Mouse (Mus musculus): ENCODE measurements around the gene Cyp2c23. TPM values are rescaled to one million over a fixed set of nuclear protein-coding genes. Genes with fewer than 3 reads are reported as not detected.

The Cyp2c23 gene
- polyA plus RNA-seq, 1 experiment = 48.7 TPM

- DNase-seq = no peak
- H3K4me1 ChIP-seq (ENCODE audit: control insufficient read depth, insufficient read depth, low read length) = no peaks in the 10 kb centered on the region; the same call in 1 of the 2 replicates
- peak; percentile 46 for TF ChIP-seq CTCF (conservative IDR thresholded peaks at IDR 0.05; ENCODE audit: insufficient read depth, insufficient read length, low read depth, low read length)
- TF ChIP-seq POLR2A (IDR thresholded peaks at IDR 0.05; ENCODE audit: low read depth, low read length) = no peak
- H3K36me3 ChIP-seq (ENCODE audit: control insufficient read depth, insufficient read depth, low read length) = no peaks in the 10 kb centered on the region
- no peak overlapping the region for H3K27ac ChIP-seq (ENCODE audit: insufficient read depth, low read depth, low read length)
- 91% methylated on average over 2 of the region's 2 CpGs for WGBS
- no peak overlapping the region for H3K4me3 ChIP-seq (ENCODE audit: insufficient read depth, low read depth, low read length)
- no peaks in the 10 kb centered on the region for H3K27me3 ChIP-seq (replicated peaks; ENCODE audit: control insufficient read depth, insufficient read depth, low read length)
Measured at GRCm38 (mm10) chr19:43961185-43961584, 67.8 kb downstream of the Cyp2c23 start.

GRCm38 (mm10) chr19:43960014-43960413 is 69.0 kb downstream of the Cyp2c23 start:
- no peak overlapping the region for H3K27ac ChIP-seq (ENCODE audit: insufficient read depth, low read depth, low read length)
- peak; percentile 23 for DNase-seq
- TF ChIP-seq CTCF (conservative IDR thresholded peaks at IDR 0.05; ENCODE audit: insufficient read depth, insufficient read length, low read depth, low read length) (no peak), POLR2A (IDR thresholded peaks at IDR 0.05; ENCODE audit: low read depth, low read length) (no peak)
- no peaks in the 10 kb centered on the region for H3K27me3 ChIP-seq (replicated peaks; ENCODE audit: control insufficient read depth, insufficient read depth, low read length)
- no peak overlapping the region for H3K4me3 ChIP-seq (ENCODE audit: insufficient read depth, low read depth, low read length)
- no peaks in the 10 kb centered on the region for H3K36me3 ChIP-seq (ENCODE audit: control insufficient read depth, insufficient read depth, low read length)
- 67% methylated on average over 11 of the region's 11 CpGs for WGBS
- H3K4me1 ChIP-seq (ENCODE audit: control insufficient read depth, insufficient read depth, low read length) = peaks cover 3% of the 10 kb centered on the region; the same call in 1 of the 2 replicates

- Histone ChIP-seq H3K27me3 (replicated peaks; ENCODE audit: control insufficient read depth, insufficient read depth, low read length) (no peaks in the 10 kb centered on the region), H3K4me1 (ENCODE audit: control insufficient read depth, insufficient read depth, low read length) (peaks cover 3% of the 10 kb centered on the region; the same call in 1 of the 2 replicates), H3K36me3 (ENCODE audit: control insufficient read depth, insufficient read depth, low read length) (no peaks in the 10 kb centered on the region), H3K4me3 (ENCODE audit: insufficient read depth, low read depth, low read length) (no peak overlapping the region), H3K27ac (ENCODE audit: insufficient read depth, low read depth, low read length) (no peak overlapping the region)
- TF ChIP-seq CTCF (conservative IDR thresholded peaks at IDR 0.05; ENCODE audit: insufficient read depth, insufficient read length, low read depth, low read length) (peak; percentile 95), POLR2A (IDR thresholded peaks at IDR 0.05; ENCODE audit: low read depth, low read length) (no peak)
- peak; percentile 83 for DNase-seq
- 14% methylated on average over 2 of the region's 2 CpGs for WGBS
Measured at GRCm38 (mm10) chr19:43959162-43959561, 69.8 kb downstream of the Cyp2c23 start.

DNA sequence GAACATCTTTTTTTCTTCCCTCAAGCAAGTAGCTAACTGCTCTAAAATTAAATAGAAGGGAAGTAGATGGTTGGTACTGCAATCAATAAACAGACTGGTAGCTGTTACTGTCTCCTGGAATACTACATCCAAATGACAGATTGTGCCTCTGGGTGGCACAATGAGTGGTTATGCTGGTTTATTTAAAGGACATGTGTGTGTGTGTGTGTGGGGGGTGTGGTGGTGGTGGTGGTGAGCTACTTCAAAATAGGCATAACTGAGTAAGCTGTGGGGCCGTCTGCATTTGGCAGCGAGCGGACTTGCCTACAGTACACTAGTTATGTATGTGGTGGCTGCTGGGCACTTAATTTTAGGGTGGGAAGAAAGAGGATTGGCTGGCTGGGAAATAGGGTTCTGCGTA is 71.1 kb downstream of the Cyp2c23 start:
- WGBS = 83% methylated on average over 4 of the region's 4 CpGs
- Histone ChIP-seq H3K4me3 (ENCODE audit: insufficient read depth, low read depth, low read length) (no peak overlapping the region), H3K27me3 (replicated peaks; ENCODE audit: control insufficient read depth, insufficient read depth, low read length) (no peaks in the 10 kb centered on the region), H3K4me1 (ENCODE audit: control insufficient read depth, insufficient read depth, low read length) (peaks cover 3% of the 10 kb centered on the region; the same call in 1 of the 2 replicates), H3K36me3 (ENCODE audit: control insufficient read depth, insufficient read depth, low read length) (no peaks in the 10 kb centered on the region), H3K27ac (ENCODE audit: insufficient read depth, low read depth, low read length) (no peak overlapping the region)
- no peak for DNase-seq
- TF ChIP-seq POLR2A (IDR thresholded peaks at IDR 0.05; ENCODE audit: low read depth, low read length) = no peak
- TF ChIP-seq CTCF (conservative IDR thresholded peaks at IDR 0.05; ENCODE audit: insufficient read depth, insufficient read length, low read depth, low read length) = no peak

DNA sequence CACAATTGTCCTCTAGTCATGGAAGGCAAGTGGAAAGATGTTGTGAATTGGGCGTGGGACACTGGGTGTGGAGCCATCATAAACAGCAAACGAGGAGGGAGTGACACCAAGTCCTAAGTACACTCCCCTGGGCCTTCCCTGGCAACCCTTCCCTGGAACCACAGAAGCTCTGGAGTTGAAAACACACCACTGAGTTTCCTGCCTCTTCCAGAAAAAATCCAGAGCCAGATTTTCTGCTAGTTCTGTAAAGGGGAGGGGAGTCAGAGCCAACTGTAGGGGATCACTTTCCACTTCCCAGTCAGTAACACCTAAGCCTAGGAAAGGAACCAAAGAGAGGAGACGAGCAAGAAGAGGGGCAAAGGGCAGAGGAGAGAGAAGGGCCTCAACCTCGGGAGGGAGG is 71.6 kb downstream of the Cyp2c23 start:
- Histone ChIP-seq H3K4me1 (ENCODE audit: control insufficient read depth, insufficient read depth, low read length) (peaks cover 3% of the 10 kb centered on the region; the same call in 1 of the 2 replicates), H3K4me3 (ENCODE audit: insufficient read depth, low read depth, low read length) (no peak overlapping the region), H3K36me3 (ENCODE audit: control insufficient read depth, insufficient read depth, low read length) (no peaks in the 10 kb centered on the region), H3K27ac (ENCODE audit: insufficient read depth, low read depth, low read length) (no peak overlapping the region), H3K27me3 (replicated peaks; ENCODE audit: control insufficient read depth, insufficient read depth, low read length) (no peaks in the 10 kb centered on the region)
- WGBS = 28% methylated on average over 4 of the region's 4 CpGs
- no peak for DNase-seq
- TF ChIP-seq CTCF (conservative IDR thresholded peaks at IDR 0.05; ENCODE audit: insufficient read depth, insufficient read length, low read depth, low read length) = no peak
- TF ChIP-seq POLR2A (IDR thresholded peaks at IDR 0.05; ENCODE audit: low read depth, low read length) = no peak

DNA sequence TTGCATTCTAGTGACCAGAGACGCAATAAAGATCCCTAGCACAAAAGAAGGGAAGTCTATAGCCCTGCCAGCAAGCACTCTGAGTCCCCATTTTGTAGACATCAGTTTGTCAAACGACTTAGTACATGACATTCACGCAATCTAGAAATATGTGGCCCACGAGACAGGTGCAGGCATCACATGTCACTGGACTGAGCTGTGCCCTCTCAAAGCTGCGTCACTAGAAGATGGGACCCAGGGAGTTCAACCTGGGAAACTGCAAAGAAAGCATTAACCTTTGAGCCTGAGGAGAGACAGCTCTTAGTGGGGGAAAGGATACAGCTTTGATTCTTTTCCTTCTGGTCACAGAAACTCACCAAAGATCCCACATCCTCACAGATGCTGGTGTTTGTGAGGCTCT is 73.7 kb downstream of the Cyp2c23 start:
- H3K4me3 ChIP-seq (ENCODE audit: insufficient read depth, low read depth, low read length) = no peak overlapping the region
- H3K27me3 ChIP-seq (replicated peaks; ENCODE audit: control insufficient read depth, insufficient read depth, low read length) = no peaks in the 10 kb centered on the region
- 50% methylated on average over 5 of the region's 5 CpGs for WGBS
- H3K27ac ChIP-seq (ENCODE audit: insufficient read depth, low read depth, low read length) = peak overlapping the region; percentile 25; the same call in 1 of the 2 replicates
- TF ChIP-seq POLR2A (IDR thresholded peaks at IDR 0.05; ENCODE audit: low read depth, low read length) = no peak
- TF ChIP-seq CTCF (conservative IDR thresholded peaks at IDR 0.05; ENCODE audit: insufficient read depth, insufficient read length, low read depth, low read length) = no peak
- peak; percentile 38 for DNase-seq
- H3K36me3 ChIP-seq (ENCODE audit: control insufficient read depth, insufficient read depth, low read length) = no peaks in the 10 kb centered on the region
- H3K4me1 ChIP-seq (ENCODE audit: control insufficient read depth, insufficient read depth, low read length) = peaks cover 3% of the 10 kb centered on the region; the same call in 1 of the 2 replicates

Other genes with a start within 250 kb of the Cyp2c23 start
- gene Abcc2, start 247.0 kb downstream of the Cyp2c23 start, polyA plus RNA-seq (2012; rRNA removed) = 158 and 166 TPM in 2 replicates
- 13.9 and 15.5 TPM in 2 replicates for gene Dnmbp, start 89.0 kb downstream of the Cyp2c23 start, polyA plus RNA-seq (2012; rRNA removed)
- 100 and 103 TPM in 2 replicates for gene Cpn1, start 42.7 kb downstream of the Cyp2c23 start, polyA plus RNA-seq (2012; rRNA removed)
- 23.4 and 28.3 TPM in 2 replicates for gene Erlin1, start 40.6 kb upstream of the Cyp2c23 start, polyA plus RNA-seq (2012; rRNA removed)
- gene Chuk, start 78.3 kb upstream of the Cyp2c23 start, polyA plus RNA-seq (2012; rRNA removed) = 28.9 and 34.4 TPM in 2 replicates
- gene Cwf19l1, start 106.7 kb upstream of the Cyp2c23 start, polyA plus RNA-seq (2012; rRNA removed) = 7.9 and 9.9 TPM in 2 replicates
- 19.7 and 28.1 TPM in 2 replicates for gene Bloc1s2, start 117.2 kb upstream of the Cyp2c23 start, polyA plus RNA-seq (2012; rRNA removed)
- gene Pkd2l1, start 163.2 kb upstream of the Cyp2c23 start, polyA plus RNA-seq (2012; rRNA removed) = 0.02 TPM in 1 of 2 replicates, not detected in the other
- 0.13 and 0.20 TPM in 2 replicates for gene Scd3, start 174.1 kb upstream of the Cyp2c23 start, polyA plus RNA-seq (2012; rRNA removed)